Mouse (Mus musculus) liver, postnatal 0 days (tissue): ENCODE data around the gene Sftpa1. TPM values are rescaled to one million over a fixed set of nuclear protein-coding genes. Genes with fewer than 3 reads are reported as not detected.

ENCODE experiments used
- ATAC-seq: fragments of 200-750 bp; cut with Nextera tagmentation; 2 replicates; pipeline ENCODE4 v1.8.0; 2017; ENCODE audit warnings: mild to moderate bottlenecking, moderate library complexity
- DNase-seq: peaks from one replicate; pipeline ENCODE4 v3.0.0-alpha.2; 2016
- H3K27ac ChIP-seq: fragments of 300-500 bp; sonication (generic); 2 replicates; pipeline ENCODE4 v1.5.1; 2014; ENCODE audit warnings: antibody characterized with exemption, moderate library complexity, mild to moderate bottlenecking, low read depth
- H3K27me3 ChIP-seq: fragments of 300-500 bp; sonication (generic); 2 replicates; pipeline ENCODE4 v1.6.1; 2014; ENCODE audit warnings: low read length, control low read depth, mixed read lengths; ENCODE audit not compliant: insufficient read depth
- H3K36me3 ChIP-seq: fragments of 300-500 bp; sonication (generic); replicated peaks from 2 replicates; pipeline ENCODE4 v1.6.1; 2014; ENCODE audit warnings: mild to moderate bottlenecking, control low read depth, low read length, moderate library complexity, mixed read lengths; ENCODE audit not compliant: insufficient read depth
- H3K4me1 ChIP-seq: fragments of 300-500 bp; sonication (generic); 2 replicates; pipeline ENCODE4 v1.6.1; 2014; ENCODE audit warnings: antibody characterized with exemption, mild to moderate bottlenecking, control low read depth; ENCODE audit not compliant: insufficient read depth
- H3K4me2 ChIP-seq: fragments of 300-500 bp; sonication (generic); 2 replicates; pipeline ENCODE4 v1.6.1; 2014; ENCODE audit warnings: low read depth, mild to moderate bottlenecking, low read length, moderate library complexity, mixed read lengths
- H3K4me3 ChIP-seq: fragments of 300-500 bp; sonication (generic); 2 replicates; pipeline ENCODE4 v1.5.1; 2014; ENCODE audit warnings: low read depth, low read length
- H3K9ac ChIP-seq: fragments of 300-500 bp; sonication (generic); replicated peaks from 2 replicates; pipeline ENCODE4 v1.6.1; 2014; ENCODE audit warnings: mild to moderate bottlenecking, moderate library complexity
- H3K9me3 ChIP-seq: fragments of 300-500 bp; sonication (generic); 2 replicates; pipeline ENCODE4 v1.6.1; 2016; ENCODE audit warnings: mild to moderate bottlenecking, control low read depth, low read length, mixed read lengths
- CTCF ChIP-seq: sonication (generic); IDR thresholded peaks from 2 replicates; pipeline ENCODE4 v1.5.1; 2016; ENCODE audit warnings: antibody characterized with exemption, low read depth
- EP300 ChIP-seq: IDR thresholded peaks from 2 replicates; pipeline ENCODE4 v1.6.1; 2016; ENCODE audit warnings: antibody characterized with exemption, low read depth, mild to moderate bottlenecking
- WGBS: fragments of 180-500 bp; shearing (Covaris S2); extraction: QIAGEN DNeasy Blood & Tissue Kit; methylation state at CpG from one replicate; pipeline ENCODE4 v1.1.7; 2014; ENCODE audit not compliant: insufficient replicate concordance; 5-methylcytosine and 5-hydroxymethylcytosine counted together
- polyA plus RNA-seq: library from polyadenylated mRNA; unstranded; fragments of >200 nt; fragmentation: Nextera tagmentation; extraction: Ambion mirVana; gene quantifications from 2 replicates; pipeline ENCODE4 v1.2.1, GENCODE M21; 2015

Sftpa1 gene
- polyA plus RNA-seq, 1 experiment from 2014 or later = 0.33 TPM

GRCm38 (mm10) chr14:41112944-41113343 lies 18.6 kb upstream of the Sftpa1 start:
- H3K27me3 ChIP-seq = no peaks in the 10 kb centered on the region
- H3K4me1 ChIP-seq = peaks cover 3% of the 10 kb centered on the region; the same call in 1 of the 2 replicates
- TF ChIP-seq EP300 = peak; percentile 69
- TF ChIP-seq CTCF = no peak
- no peak overlapping the region for H3K4me3 ChIP-seq
- no peak overlapping the region for H3K9ac ChIP-seq
- DNase-seq = peak; percentile 33
- H3K9me3 ChIP-seq = no peaks in the 10 kb centered on the region
- H3K27ac ChIP-seq = no peak overlapping the region; the same call in 1 of the 2 replicates
- ATAC-seq = peak; percentile 40
- WGBS = 45% methylated on average over 4 of the region's 4 CpGs
- H3K36me3 ChIP-seq = peaks cover 12% of the 10 kb centered on the region; the same call in 1 of the 2 replicates
- H3K4me2 ChIP-seq = no peak overlapping the region

- H3K4me1 ChIP-seq = peaks cover under 1% of the 10 kb centered on the region; the same call in 1 of the 2 replicates
- H3K27me3 ChIP-seq = no peaks in the 10 kb centered on the region
- H3K36me3 ChIP-seq = peaks cover 19% of the 10 kb centered on the region
- no peak overlapping the region for H3K9ac ChIP-seq
- H3K9me3 ChIP-seq = no peaks in the 10 kb centered on the region
- H3K27ac ChIP-seq = peak overlapping the region; percentile 44
- ATAC-seq (peak; percentile 4), DNase-seq (peak; percentile 26)
- H3K4me3 ChIP-seq = no peak overlapping the region
- 62% methylated on average over 3 of the region's 3 CpGs for WGBS
- H3K4me2 ChIP-seq = no peak overlapping the region
- no peak for TF ChIP-seq CTCF
- no peak for TF ChIP-seq EP300
Observed at GRCm38 (mm10) chr14:41116271-41116670, 15.3 kb upstream of the Sftpa1 start.

GRCm38 (mm10) chr14:41124683-41125082 lies 6.9 kb upstream of the Sftpa1 start:
- peak; percentile 34 for DNase-seq
- H3K27ac ChIP-seq = no peak overlapping the region
- no peaks in the 10 kb centered on the region for H3K4me1 ChIP-seq
- no peak overlapping the region for H3K9ac ChIP-seq
- H3K27me3 ChIP-seq = no peaks in the 10 kb centered on the region
- peaks cover 18% of the 10 kb centered on the region; the same call in 1 of the 2 replicates for H3K36me3 ChIP-seq
- TF ChIP-seq CTCF = no peak
- no peak for TF ChIP-seq EP300
- WGBS = 69% methylated on average over 5 of the region's 5 CpGs
- no peak overlapping the region for H3K4me2 ChIP-seq
- H3K4me3 ChIP-seq = no peak overlapping the region
- peak; percentile 53 for ATAC-seq
- no peaks in the 10 kb centered on the region for H3K9me3 ChIP-seq

- no peaks in the 10 kb centered on the region for H3K27me3 ChIP-seq
- H3K36me3 ChIP-seq = no peaks in the 10 kb centered on the region
- H3K4me3 ChIP-seq = no peak overlapping the region
- H3K9ac ChIP-seq = no peak overlapping the region
- no peaks in the 10 kb centered on the region for H3K4me1 ChIP-seq
- TF ChIP-seq EP300 (no peak), CTCF (peak; percentile 73)
- no peak overlapping the region for H3K27ac ChIP-seq
- ATAC-seq (no peak), DNase-seq (peak; percentile 47)
- no peak overlapping the region for H3K4me2 ChIP-seq
- no peaks in the 10 kb centered on the region for H3K9me3 ChIP-seq
- WGBS = 15% methylated on average over 4 of the region's 4 CpGs
Observed at GRCm38 (mm10) chr14:41127997-41128396, 3.6 kb upstream of the Sftpa1 start.

- DNase-seq = no peak
- ATAC-seq = no peak
- Histone ChIP-seq H3K9ac (no peak overlapping the region), H3K4me3 (no peak overlapping the region), H3K4me1 (no peaks in the 10 kb centered on the region), H3K9me3 (no peaks in the 10 kb centered on the region), H3K36me3 (no peaks in the 10 kb centered on the region), H3K27ac (no peak overlapping the region), H3K4me2 (no peak overlapping the region), H3K27me3 (no peaks in the 10 kb centered on the region)
- TF ChIP-seq CTCF = no peak
- no peak for TF ChIP-seq EP300
Observed at GRCm38 (mm10) chr14:41137006-41137405, 5.4 kb downstream of the Sftpa1 start.

GRCm38 (mm10) chr14:41140686-41141085 lies 9.1 kb downstream of the Sftpa1 start:
- Histone ChIP-seq H3K4me1 (no peaks in the 10 kb centered on the region), H3K4me3 (no peak overlapping the region), H3K27me3 (no peaks in the 10 kb centered on the region), H3K36me3 (no peaks in the 10 kb centered on the region), H3K9ac (no peak overlapping the region), H3K4me2 (no peak overlapping the region), H3K9me3 (no peaks in the 10 kb centered on the region), H3K27ac (no peak overlapping the region)
- DNase-seq (no peak), ATAC-seq (no peak)
- TF ChIP-seq EP300 (peak; percentile 55; the same call in 1 of the 2 replicates), CTCF (no peak)
- WGBS = 68% methylated on average over 1 of the region's 1 CpGs

GRCm38 (mm10) chr14:41146035-41146434 lies 14.5 kb downstream of the Sftpa1 start:
- Histone ChIP-seq H3K4me1 (no peaks in the 10 kb centered on the region), H3K4me3 (no peak overlapping the region), H3K9me3 (no peaks in the 10 kb centered on the region), H3K36me3 (no peaks in the 10 kb centered on the region), H3K9ac (no peak overlapping the region), H3K4me2 (no peak overlapping the region), H3K27me3 (no peaks in the 10 kb centered on the region), H3K27ac (no peak overlapping the region)
- no peak for TF ChIP-seq EP300
- TF ChIP-seq CTCF = no peak
- DNase-seq (no peak), ATAC-seq (no peak)
- 61% methylated on average over 6 of the region's 6 CpGs for WGBS
